17 mouse cellular contexts compared by ENCODE assay signal in the genomic region with DNA sequence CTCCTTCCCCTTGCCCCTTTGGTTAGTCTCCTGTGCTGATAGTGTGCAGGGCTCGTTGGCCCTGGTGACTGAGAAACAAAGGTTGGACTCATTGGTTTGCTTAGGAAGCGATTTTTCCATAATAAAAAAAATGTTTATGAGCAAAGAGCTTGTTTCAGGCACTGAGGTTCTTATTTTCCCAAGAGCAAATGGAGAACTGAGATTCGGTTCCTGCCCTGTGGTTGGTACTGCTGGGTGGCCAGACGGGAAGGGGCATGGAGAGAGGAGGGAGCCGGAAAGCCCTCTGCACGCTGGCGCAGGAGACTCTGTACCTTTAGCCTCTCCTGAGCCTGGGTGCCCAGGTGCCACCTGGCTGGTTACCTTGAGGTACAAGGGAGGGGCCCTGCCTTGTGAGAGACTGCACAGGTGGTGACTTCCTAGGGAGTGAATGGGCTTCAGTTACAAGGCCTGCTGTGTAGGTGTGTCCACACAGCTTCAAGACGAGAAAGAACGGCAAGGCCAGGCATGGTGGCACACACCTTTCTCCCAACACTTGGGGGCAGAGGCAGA. TPM values are rescaled to one million over a fixed set of nuclear protein-coding genes. Genes with fewer than 3 reads are reported as not detected.
DNase-seq lines count a peak whose midpoint lies in the region; ATAC-seq and TF ChIP-seq lines count a peak whose summit lies in the region.
"Had no signal": no experiment of that assay in that cellular context is flagged by ENCODE, and none has a peak within 500 bp of the region (broad histone marks: within the 10 kb centered on the region; RNA-seq: fewer than 3 reads in every experiment).

No protein-coding gene starts in this region.

- ATAC-seq in kidney, postnatal 0 days (replicated peaks; ENCODE audit: low FRiP score, low read depth), result no peak
- ATAC-seq in intestine, postnatal 0 days, result peak; percentile 88
- peak; percentile 65; the same call in 1 of the 2 replicates for ATAC-seq in stomach, embryonic 16.5 days (ENCODE audit: insufficient read depth, low FRiP score)
- ATAC-seq: hindbrain, postnatal 0 days; Patski had no signal

- H3K4me2 ChIP-seq in kidney, postnatal 0 days (ENCODE audit: low read length), result no peak overlapping the region
- H3K4me2 ChIP-seq in intestine, postnatal 0 days (replicated peaks; ENCODE audit: low read depth), result no peak overlapping the region
- no peak overlapping the region for H3K4me2 ChIP-seq in stomach, embryonic 16.5 days (ENCODE audit: low read depth, low read length)
- H3K4me2 ChIP-seq: embryonic facial prominence, embryonic 15.5 days had no signal

- peaks cover 20% of the 10 kb centered on the region for H3K4me1 ChIP-seq in kidney, postnatal 0 days (replicated peaks; ENCODE audit: insufficient read depth, low read length)
- 0 out of 2 replicates have a peak, but pooled peaks cover 7% of the 10 kb centered on the region for H3K4me1 ChIP-seq in intestine, postnatal 0 days (replicated peaks; ENCODE audit: control insufficient read depth, insufficient read depth, low read length)
- peaks cover 33% of the 10 kb centered on the region for H3K4me1 ChIP-seq in stomach, embryonic 16.5 days (ENCODE audit: control insufficient read depth, insufficient read depth, low read length)

- peaks cover 21% of the 10 kb centered on the region; the same call in 1 of the 2 replicates for H3K36me3 ChIP-seq in kidney, postnatal 0 days (ENCODE audit: insufficient read depth, low read length)
- H3K36me3 ChIP-seq in intestine, postnatal 0 days (ENCODE audit: control insufficient read depth, insufficient read depth), result peaks cover 15% of the 10 kb centered on the region; the same call in 1 of the 2 replicates
- peaks cover 12% of the 10 kb centered on the region for H3K36me3 ChIP-seq in stomach, embryonic 16.5 days (ENCODE audit: control insufficient read depth, insufficient read depth, low read length)

- H3K27me3 ChIP-seq in kidney, postnatal 0 days (ENCODE audit: insufficient read depth, low read length), result no peaks in the 10 kb centered on the region
- no peaks in the 10 kb centered on the region for H3K27me3 ChIP-seq in intestine, postnatal 0 days (replicated peaks; ENCODE audit: control insufficient read depth, insufficient read depth, low read length)
- no peaks in the 10 kb centered on the region for H3K27me3 ChIP-seq in stomach, embryonic 16.5 days (ENCODE audit: control insufficient read depth, insufficient read depth, low read length)
- H3K27me3 ChIP-seq: embryonic facial prominence, embryonic 15.5 days; Patski had no signal

- no peak for TF ChIP-seq CTCF in gastrocnemius, adult 2 months (IDR thresholded peaks at IDR 0.05)
- no peak for TF ChIP-seq CTCF in kidney, postnatal 0 days (IDR thresholded peaks at IDR 0.05; ENCODE audit: low read depth)
- no peak for TF ChIP-seq CTCF in intestine, postnatal 0 days (IDR thresholded peaks at IDR 0.05; ENCODE audit: low read depth)

- no peaks in the 10 kb centered on the region for H3K9me3 ChIP-seq in kidney, postnatal 0 days (replicated peaks; ENCODE audit: low read length)
- H3K9me3 ChIP-seq in intestine, postnatal 0 days (ENCODE audit: control insufficient read depth), result no peaks in the 10 kb centered on the region
- no peaks in the 10 kb centered on the region for H3K9me3 ChIP-seq in stomach, embryonic 16.5 days (replicated peaks; ENCODE audit: control insufficient read depth, low read length)
- H3K9me3 ChIP-seq: embryonic facial prominence, embryonic 15.5 days; forebrain, embryonic 10.5 days had no signal

- intact Hi-C loops in gastrocnemius, adult 2 months (cut with DNase I), result no loop called here

- no peak overlapping the region for H3K4me3 ChIP-seq in gastrocnemius, adult 2 months
- no peak overlapping the region for H3K4me3 ChIP-seq in kidney, postnatal 0 days (replicated peaks; ENCODE audit: low read depth, low read length)
- no peak overlapping the region for H3K4me3 ChIP-seq in intestine, postnatal 0 days (ENCODE audit: low read depth, low read length)
- H3K4me3 ChIP-seq in stomach, embryonic 16.5 days (replicated peaks; ENCODE audit: low read length), result no peak overlapping the region
- H3K4me3 ChIP-seq: embryonic facial prominence, embryonic 15.5 days; forebrain, embryonic 10.5 days had no signal

- H3K9ac ChIP-seq in kidney, postnatal 0 days (ENCODE audit: low read depth, low read length), result no peak overlapping the region
- no peak overlapping the region for H3K9ac ChIP-seq in intestine, postnatal 0 days (ENCODE audit: low read depth, low read length)
- no peak overlapping the region for H3K9ac ChIP-seq in stomach, embryonic 16.5 days (ENCODE audit: low read length)
- H3K9ac ChIP-seq: embryonic facial prominence, embryonic 15.5 days had no signal

- 86% methylated on average over 9 of the region's 9 CpGs for whole genome bisulfite sequencing in kidney, postnatal 0 days
- WGBS in intestine, postnatal 0 days, result 49% methylated on average over 9 of the region's 9 CpGs
- 82% methylated on average over 9 of the region's 9 CpGs for WGBS in stomach, embryonic 16.5 days

- DNase-seq in gastrocnemius, adult 2 months, result no peak
- DNase-seq in gastrocnemius, adult 18-20 months (ENCODE audit: low spot score), result no peak
- no peak for DNase-seq in kidney, postnatal 0 days (ENCODE audit: low spot score)
- no peak for DNase-seq in kidney, postnatal 14 days
- DNase-seq in lung, postnatal 25 days (ENCODE audit: low spot score), result no peak
- DNase-seq: adrenal gland, postnatal 36 days; gastrocnemius, postnatal 36 days; kidney, adult 8-10 months; kidney, postnatal 4 days; lung, postnatal 10 days; spleen, adult 18-20 months had no signal

- peak overlapping the region; percentile 66 for H3K27ac ChIP-seq in gastrocnemius, adult 2 months
- 0 out of 2 replicates have a peak overlapping the region, but pooled peaks have one; percentile 6 for H3K27ac ChIP-seq in kidney, postnatal 0 days
- peak overlapping the region; percentile 91 for H3K27ac ChIP-seq in intestine, postnatal 0 days (ENCODE audit: low read depth, low read length)
- H3K27ac ChIP-seq in stomach, embryonic 16.5 days (ENCODE audit: low read length), result no peak overlapping the region
- H3K27ac ChIP-seq: embryonic facial prominence, embryonic 15.5 days; forebrain, embryonic 10.5 days; hindbrain, postnatal 0 days had no signal

RNA-seq across cellular contexts. Expression of a gene that starts 23.3 kb away (rescaled TPM):
- 10 to 100 TPM; 52.3 to 52.8 TPM for total RNA-seq in gastrocnemius, adult 2 months (2021)
- total RNA-seq in gastrocnemius, adult 18-20 months (2021), result 10 to 100 TPM; 52.1 to 53.3 TPM
- polyA plus RNA-seq in kidney, postnatal 0 days (2015; fragmentation: Nextera tagmentation; extraction: Ambion mirVana), result 87.6 and 93.7 TPM in 2 replicates
- 22.8 and 23.9 TPM in 2 replicates for polyA plus RNA-seq in intestine, postnatal 0 days (2015; fragmentation: Nextera tagmentation; extraction: Ambion mirVana)
- 61.7 and 62.5 TPM in 2 replicates for polyA plus RNA-seq in stomach, embryonic 16.5 days (2015; fragmentation: Nextera tagmentation; extraction: Ambion mirVana)
